Mouse (Mus musculus): ENCODE results near the gene Chac1. TPM values are rescaled to one million over a fixed set of nuclear protein-coding genes. Genes with fewer than 3 reads are reported as not detected.

Chac1 gene
- polyA plus RNA-seq, 1 experiment from 2014 or later: 2.9 TPM

- WGBS: 94% methylated on average over 3 of the region's 3 CpGs
- Histone ChIP-seq H3K4me3 (ENCODE audit: low read depth, low read length) (no peak overlapping the region), H3K9me3 (ENCODE audit: control insufficient read depth, low read length) (no peaks in the 10 kb centered on the region), H3K4me2 (no peak overlapping the region), H3K27me3 (replicated peaks; ENCODE audit: control insufficient read depth, insufficient read depth, low read length) (no peaks in the 10 kb centered on the region), H3K36me3 (ENCODE audit: control insufficient read depth, insufficient read depth, low read length) (peaks cover 58% of the 10 kb centered on the region), H3K9ac (ENCODE audit: low read depth, low read length) (no peak overlapping the region), H3K4me1 (replicated peaks; ENCODE audit: control insufficient read depth, insufficient read depth, low read length) (no peaks in the 10 kb centered on the region), H3K27ac (ENCODE audit: low read depth, low read length) (no peak overlapping the region)
- DNase-seq (ENCODE audit: low spot score) (no peak), ATAC-seq (replicated peaks; ENCODE audit: low FRiP score) (no peak)
Observed at GRCm38 (mm10) chr2:119377826-119378225, 26.8 kb downstream of the Chac1 start.

GRCm38 (mm10) chr2:119379455-119379854 lies 28.4 kb downstream of the Chac1 start:
- H3K4me1 ChIP-seq (replicated peaks; ENCODE audit: control insufficient read depth, insufficient read depth, low read length): no peaks in the 10 kb centered on the region
- H3K4me2 ChIP-seq: no peak overlapping the region
- no peak overlapping the region for H3K4me3 ChIP-seq (ENCODE audit: low read depth, low read length)
- peaks cover 51% of the 10 kb centered on the region for H3K36me3 ChIP-seq (ENCODE audit: control insufficient read depth, insufficient read depth, low read length)
- H3K9ac ChIP-seq (ENCODE audit: low read depth, low read length): no peak overlapping the region
- WGBS: 94% methylated on average over 3 of the region's 3 CpGs
- H3K9me3 ChIP-seq (ENCODE audit: control insufficient read depth, low read length): no peaks in the 10 kb centered on the region
- H3K27ac ChIP-seq (ENCODE audit: low read depth, low read length): no peak overlapping the region
- ATAC-seq (replicated peaks; ENCODE audit: low FRiP score) (no peak), DNase-seq (ENCODE audit: low spot score) (no peak)
- H3K27me3 ChIP-seq (replicated peaks; ENCODE audit: control insufficient read depth, insufficient read depth, low read length): no peaks in the 10 kb centered on the region

GRCm38 (mm10) chr2:119388266-119388665 lies 37.2 kb downstream of the Chac1 start:
- Histone ChIP-seq H3K27me3 (replicated peaks; ENCODE audit: control insufficient read depth, insufficient read depth, low read length) (no peaks in the 10 kb centered on the region), H3K36me3 (ENCODE audit: control insufficient read depth, insufficient read depth, low read length) (peaks cover 11% of the 10 kb centered on the region), H3K9me3 (ENCODE audit: control insufficient read depth, low read length) (no peaks in the 10 kb centered on the region), H3K9ac (ENCODE audit: low read depth, low read length) (no peak overlapping the region), H3K27ac (ENCODE audit: low read depth, low read length) (no peak overlapping the region), H3K4me3 (ENCODE audit: low read depth, low read length) (no peak overlapping the region), H3K4me1 (replicated peaks; ENCODE audit: control insufficient read depth, insufficient read depth, low read length) (no peaks in the 10 kb centered on the region), H3K4me2 (no peak overlapping the region)
- DNase-seq (ENCODE audit: low spot score): no peak
- no peak for ATAC-seq (replicated peaks; ENCODE audit: low FRiP score)
- WGBS: 95% methylated on average over 1 of the region's 1 CpGs

GRCm38 (mm10) chr2:119389992-119390391 lies 39.0 kb downstream of the Chac1 start:
- H3K9me3 ChIP-seq (ENCODE audit: control insufficient read depth, low read length): no peaks in the 10 kb centered on the region
- H3K4me2 ChIP-seq: no peak overlapping the region
- ATAC-seq (replicated peaks; ENCODE audit: low FRiP score) (no peak), DNase-seq (ENCODE audit: low spot score) (no peak)
- no peaks in the 10 kb centered on the region for H3K4me1 ChIP-seq (replicated peaks; ENCODE audit: control insufficient read depth, insufficient read depth, low read length)
- H3K4me3 ChIP-seq (ENCODE audit: low read depth, low read length): no peak overlapping the region
- H3K27ac ChIP-seq (ENCODE audit: low read depth, low read length): no peak overlapping the region
- no peak overlapping the region for H3K9ac ChIP-seq (ENCODE audit: low read depth, low read length)
- H3K36me3 ChIP-seq (ENCODE audit: control insufficient read depth, insufficient read depth, low read length): peaks cover 9% of the 10 kb centered on the region
- 96% methylated on average over 4 of the region's 4 CpGs for WGBS
- H3K27me3 ChIP-seq (replicated peaks; ENCODE audit: control insufficient read depth, insufficient read depth, low read length): no peaks in the 10 kb centered on the region

- Histone ChIP-seq H3K9ac (ENCODE audit: low read depth, low read length) (no peak overlapping the region), H3K9me3 (ENCODE audit: control insufficient read depth, low read length) (no peaks in the 10 kb centered on the region), H3K27me3 (replicated peaks; ENCODE audit: control insufficient read depth, insufficient read depth, low read length) (no peaks in the 10 kb centered on the region), H3K4me1 (replicated peaks; ENCODE audit: control insufficient read depth, insufficient read depth, low read length) (no peaks in the 10 kb centered on the region), H3K36me3 (ENCODE audit: control insufficient read depth, insufficient read depth, low read length) (peaks cover 12% of the 10 kb centered on the region), H3K27ac (ENCODE audit: low read depth, low read length) (no peak overlapping the region), H3K4me3 (ENCODE audit: low read depth, low read length) (no peak overlapping the region), H3K4me2 (no peak overlapping the region)
- 85% methylated on average over 5 of the region's 5 CpGs for WGBS
- DNase-seq (ENCODE audit: low spot score) (no peak), ATAC-seq (replicated peaks; ENCODE audit: low FRiP score) (no peak)
Observed at GRCm38 (mm10) chr2:119398252-119398651, 47.2 kb downstream of the Chac1 start.

- no peaks in the 10 kb centered on the region for H3K9me3 ChIP-seq (ENCODE audit: control insufficient read depth, low read length)
- WGBS: 92% methylated on average over 1 of the region's 1 CpGs
- no peak overlapping the region for H3K27ac ChIP-seq (ENCODE audit: low read depth, low read length)
- no peak overlapping the region for H3K9ac ChIP-seq (ENCODE audit: low read depth, low read length)
- H3K4me2 ChIP-seq: no peak overlapping the region
- no peaks in the 10 kb centered on the region for H3K4me1 ChIP-seq (replicated peaks; ENCODE audit: control insufficient read depth, insufficient read depth, low read length)
- ATAC-seq (replicated peaks; ENCODE audit: low FRiP score) (no peak), DNase-seq (ENCODE audit: low spot score) (no peak)
- peaks cover 12% of the 10 kb centered on the region for H3K36me3 ChIP-seq (ENCODE audit: control insufficient read depth, insufficient read depth, low read length)
- no peak overlapping the region for H3K4me3 ChIP-seq (ENCODE audit: low read depth, low read length)
- no peaks in the 10 kb centered on the region for H3K27me3 ChIP-seq (replicated peaks; ENCODE audit: control insufficient read depth, insufficient read depth, low read length)
Observed at GRCm38 (mm10) chr2:119398665-119399064, 47.6 kb downstream of the Chac1 start.

- no peak overlapping the region for H3K27ac ChIP-seq (ENCODE audit: low read depth, low read length)
- ATAC-seq (replicated peaks; ENCODE audit: low FRiP score): no peak
- H3K27me3 ChIP-seq (replicated peaks; ENCODE audit: control insufficient read depth, insufficient read depth, low read length): no peaks in the 10 kb centered on the region
- no peaks in the 10 kb centered on the region for H3K4me1 ChIP-seq (replicated peaks; ENCODE audit: control insufficient read depth, insufficient read depth, low read length)
- H3K4me3 ChIP-seq (ENCODE audit: low read depth, low read length): no peak overlapping the region
- H3K4me2 ChIP-seq: no peak overlapping the region
- H3K36me3 ChIP-seq (ENCODE audit: control insufficient read depth, insufficient read depth, low read length): peaks cover 12% of the 10 kb centered on the region
- no peak for DNase-seq (ENCODE audit: low spot score)
- no peaks in the 10 kb centered on the region for H3K9me3 ChIP-seq (ENCODE audit: control insufficient read depth, low read length)
- no peak overlapping the region for H3K9ac ChIP-seq (ENCODE audit: low read depth, low read length)
Observed at GRCm38 (mm10) chr2:119399313-119399712, 48.3 kb downstream of the Chac1 start.

Other genes starting within 250 kb of the Chac1 start
- 62.0 and 64.0 TPM in 2 replicates for gene Rad51, start 238.4 kb upstream of the Chac1 start, polyA plus RNA-seq (2014; fragmentation: Nextera tagmentation; extraction: Ambion mirVana)
- gene Rmdn3, start 194.2 kb upstream of the Chac1 start, polyA plus RNA-seq (2014; fragmentation: Nextera tagmentation; extraction: Ambion mirVana): 75.7 and 80.6 TPM in 2 replicates
- gene Gchfr, start 183.5 kb upstream of the Chac1 start, polyA plus RNA-seq (2014; fragmentation: Nextera tagmentation; extraction: Ambion mirVana): 33.6 and 36.4 TPM in 2 replicates
- gene Gm14137, start 176.7 kb upstream of the Chac1 start, polyA plus RNA-seq (2014; fragmentation: Nextera tagmentation; extraction: Ambion mirVana): 0.23 and 0.25 TPM in 2 replicates
- 47.2 and 48.5 TPM in 2 replicates for gene Zfyve19, start 142.6 kb upstream of the Chac1 start, polyA plus RNA-seq (2014; fragmentation: Nextera tagmentation; extraction: Ambion mirVana)
- 16.9 and 18.1 TPM in 2 replicates for gene Dnajc17, start 142.4 kb upstream of the Chac1 start, polyA plus RNA-seq (2014; fragmentation: Nextera tagmentation; extraction: Ambion mirVana)
- gene Ppp1r14d, start 121.3 kb upstream of the Chac1 start, polyA plus RNA-seq (2014; fragmentation: Nextera tagmentation; extraction: Ambion mirVana): not detected in 2 replicates
- gene Spint1, start 113.9 kb upstream of the Chac1 start, polyA plus RNA-seq (2014; fragmentation: Nextera tagmentation; extraction: Ambion mirVana): 2.3 and 2.5 TPM in 2 replicates
- 0.38 TPM in 1 of 2 replicates, not detected in the other for gene Rhov, start 80.0 kb upstream of the Chac1 start, polyA plus RNA-seq (2014; fragmentation: Nextera tagmentation; extraction: Ambion mirVana)
- 13.4 and 14.0 TPM in 2 replicates for gene Vps18, start 62.5 kb upstream of the Chac1 start, polyA plus RNA-seq (2014; fragmentation: Nextera tagmentation; extraction: Ambion mirVana)
- gene Dll4, start 25.4 kb upstream of the Chac1 start, polyA plus RNA-seq (2014; fragmentation: Nextera tagmentation; extraction: Ambion mirVana): 5.3 and 5.9 TPM in 2 replicates
- 4.2 and 4.9 TPM in 2 replicates for gene Ino80, start 126.5 kb downstream of the Chac1 start, polyA plus RNA-seq (2014; fragmentation: Nextera tagmentation; extraction: Ambion mirVana)
- 0.25 and 0.29 TPM in 2 replicates for gene Exd1, start 196.4 kb downstream of the Chac1 start, polyA plus RNA-seq (2014; fragmentation: Nextera tagmentation; extraction: Ambion mirVana)
- gene Chp1, start 196.5 kb downstream of the Chac1 start, polyA plus RNA-seq (2014; fragmentation: Nextera tagmentation; extraction: Ambion mirVana): 40.1 and 42.2 TPM in 2 replicates